Mouse (Mus musculus) myocyte (in vitro differentiated cells): ENCODE data around the gene Srgap2. TPM values are rescaled to one million over a fixed set of nuclear protein-coding genes. Genes with fewer than 3 reads are reported as not detected.

Experiments used
- H3K27me3 ChIP-seq: one replicate; pipeline ENCODE4 v1.6.1; 2011; ENCODE audit not compliant: control insufficient read depth, insufficient read depth, insufficient read length
- H3K36me3 ChIP-seq: one replicate; pipeline ENCODE4 v1.6.1; 2011; ENCODE audit not compliant: control insufficient read depth, insufficient read depth
- H3K4me2 ChIP-seq: one replicate; pipeline ENCODE4 v1.6.1; 2011; ENCODE audit warnings: low read depth, control low read depth
- H3K4me3 ChIP-seq: one replicate; pipeline ENCODE4 v1.5.1; 2011; ENCODE audit warnings: mild to moderate bottlenecking, control low read depth, moderate library complexity
- H3K79me2 ChIP-seq: one replicate; pipeline ENCODE4 v1.6.1; 2011; ENCODE audit not compliant: control insufficient read depth, insufficient read depth
- H3ac ChIP-seq: one replicate; pipeline ENCODE4 v1.6.1; 2011; ENCODE audit not compliant: control insufficient read depth, insufficient read length
- CEBPB ChIP-seq: IDR thresholded peaks from 2 replicates; pipeline ENCODE4 v1.6.1; 2011; ENCODE audit warnings: mild to moderate bottlenecking, moderate library complexity; ENCODE audit not compliant: poor library complexity, insufficient read depth, severe bottlenecking
- E2F4 ChIP-seq: IDR thresholded peaks from one replicate; pipeline ENCODE4 v1.6.1; 2011; ENCODE audit warnings: mild to moderate bottlenecking, control low read depth, moderate library complexity; ENCODE audit not compliant: insufficient read depth
- MAX ChIP-seq: IDR thresholded peaks from one replicate; pipeline ENCODE4 v1.6.1; 2011; ENCODE audit warnings: low read depth, mild to moderate bottlenecking, control low read depth
- MYOD1 ChIP-seq, 3 experiments: IDR thresholded peaks; one replicate each; pipeline ENCODE4 v1.6.1; 2011; ENCODE audit warnings: control low read depth in 2 of 3, low read depth in 2 of 3, mild to moderate bottlenecking in 2 of 3, moderate library complexity in 1 of 3; ENCODE audit not compliant: insufficient read length in 2 of 3, control insufficient read depth in 1 of 3
- MYOG ChIP-seq, 3 experiments: IDR thresholded peaks; one replicate each; pipeline ENCODE4 v1.6.1; 2011; ENCODE audit warnings: control low read depth in 2 of 3, low read depth in 2 of 3, mild to moderate bottlenecking in 2 of 3; ENCODE audit not compliant: insufficient read length in 2 of 3, control insufficient read depth in 1 of 3, insufficient read depth in 1 of 3
- POLR2A ChIP-seq: IDR thresholded peaks from one replicate; pipeline ENCODE4 v1.6.1; 2011; ENCODE audit warnings: low read depth, mild to moderate bottlenecking, control low read depth, moderate library complexity; ENCODE audit not compliant: insufficient read length
- POLR2AphosphoS2 ChIP-seq: IDR thresholded peaks from one replicate; pipeline ENCODE4 v1.6.1; 2011; ENCODE audit warnings: low read depth, control low read depth; ENCODE audit not compliant: insufficient read length
- REST ChIP-seq: IDR thresholded peaks from one replicate; pipeline ENCODE4 v1.6.1; 2011; ENCODE audit warnings: mild to moderate bottlenecking, control low read depth, moderate library complexity; ENCODE audit not compliant: insufficient read depth, insufficient read length
- SRF ChIP-seq: IDR thresholded peaks from one replicate; pipeline ENCODE4 v1.6.1; 2011; ENCODE audit warnings: low read depth; ENCODE audit not compliant: control insufficient read depth, insufficient read length
- TCF12 ChIP-seq: IDR thresholded peaks from one replicate; pipeline ENCODE4 v1.6.1; 2011; ENCODE audit warnings: mild to moderate bottlenecking, control low read depth; ENCODE audit not compliant: poor library complexity, insufficient read depth, severe bottlenecking
- TCF3 ChIP-seq: IDR thresholded peaks from one replicate; pipeline ENCODE4 v1.6.1; 2011; ENCODE audit warnings: low read depth, control low read depth; ENCODE audit not compliant: insufficient read length
- USF1 ChIP-seq: IDR thresholded peaks from one replicate; pipeline ENCODE4 v1.6.1; 2011; ENCODE audit warnings: low read depth, mild to moderate bottlenecking, control low read depth, moderate library complexity
- polyA plus RNA-seq: library from polyadenylated mRNA; unstranded; fragments of >200 nt; fragmentation: generic; extraction: Trizol; gene quantifications from one replicate; pipeline ENCODE4 v1.2.1, GENCODE M21; 2012; ENCODE audit warnings: missing spikeins

The Srgap2 gene
- polyA plus RNA-seq, 1 experiment: 19.1 TPM

- Histone ChIP-seq H3K4me3 (no peak overlapping the region), H3K79me2 (no peaks in the 10 kb centered on the region), H3ac (no peak overlapping the region), H3K4me2 (peak overlapping the region; percentile 57), H3K36me3 (no peaks in the 10 kb centered on the region), H3K27me3 (no peaks in the 10 kb centered on the region)
- TF ChIP-seq MYOG (IDR thresholded peaks at IDR 0.05; ENCODE audit: control insufficient read depth in 1 of 3, insufficient read depth in 1 of 3, insufficient read length in 2 of 3, low read depth in 2 of 3) (no peak), CEBPB (no peak)
Measured at GRCm38 (mm10) chr1:131378914-131379474, 148.2 kb downstream of the Srgap2 start.

- Histone ChIP-seq H3K36me3 (no peaks in the 10 kb centered on the region), H3K79me2 (no peaks in the 10 kb centered on the region), H3K4me3 (no peak overlapping the region), H3K4me2 (peak overlapping the region; percentile 57), H3K27me3 (no peaks in the 10 kb centered on the region), H3ac (no peak overlapping the region)
- TF ChIP-seq CEBPB: no peak
- no peak for TF ChIP-seq MYOG (IDR thresholded peaks at IDR 0.05; ENCODE audit: control insufficient read depth in 1 of 3, insufficient read depth in 1 of 3, insufficient read length in 2 of 3, low read depth in 2 of 3)
- no peak for TF ChIP-seq SRF
Measured at GRCm38 (mm10) chr1:131378081-131378913, 148.9 kb downstream of the Srgap2 start.

- H3K36me3 ChIP-seq: no peaks in the 10 kb centered on the region
- no peaks in the 10 kb centered on the region for H3K79me2 ChIP-seq
- no peak overlapping the region for H3K4me3 ChIP-seq
- H3K4me2 ChIP-seq: no peak overlapping the region
- TF ChIP-seq E2F4 (no peak), REST (no peak), MYOG (IDR thresholded peaks at IDR 0.05; ENCODE audit: control insufficient read depth in 1 of 3, insufficient read depth in 1 of 3, insufficient read length in 2 of 3, low read depth in 2 of 3) (no peak), POLR2AphosphoS2 (no peak), USF1 (no peak), MYOD1 (IDR thresholded peaks at IDR 0.05; ENCODE audit: control insufficient read depth in 1 of 3, insufficient read length in 2 of 3, low read depth in 2 of 3) (no peak), CEBPB (no peak), TCF12 (no peak), MAX (no peak), POLR2A (no peak), TCF3 (no peak), SRF (no peak)
- no peak overlapping the region for H3ac ChIP-seq
- no peaks in the 10 kb centered on the region for H3K27me3 ChIP-seq
Measured at GRCm38 (mm10) chr1:131365832-131366231, 161.3 kb downstream of the Srgap2 start.

- Histone ChIP-seq H3K4me2 (no peak overlapping the region), H3K79me2 (no peaks in the 10 kb centered on the region), H3ac (no peak overlapping the region), H3K27me3 (no peaks in the 10 kb centered on the region), H3K36me3 (no peaks in the 10 kb centered on the region), H3K4me3 (no peak overlapping the region)
- TF ChIP-seq MAX: no peak
- TF ChIP-seq SRF: no peak
- no peak for TF ChIP-seq REST
- no peak for TF ChIP-seq E2F4
- TF ChIP-seq MYOG (IDR thresholded peaks at IDR 0.05; ENCODE audit: control insufficient read depth in 1 of 3, insufficient read depth in 1 of 3, insufficient read length in 2 of 3, low read depth in 2 of 3): no peak
- no peak for TF ChIP-seq TCF12
- no peak for TF ChIP-seq USF1
- no peak for TF ChIP-seq POLR2AphosphoS2
- no peak for TF ChIP-seq TCF3
- no peak for TF ChIP-seq MYOD1 (IDR thresholded peaks at IDR 0.05; ENCODE audit: control insufficient read depth in 1 of 3, insufficient read length in 2 of 3, low read depth in 2 of 3)
Measured at GRCm38 (mm10) chr1:131364432-131364831, 162.7 kb downstream of the Srgap2 start.

GRCm38 (mm10) chr1:131363887-131364286, 163.3 kb downstream of the Srgap2 start:
- H3ac ChIP-seq: no peak overlapping the region
- no peaks in the 10 kb centered on the region for H3K27me3 ChIP-seq
- no peak for TF ChIP-seq MYOG (IDR thresholded peaks at IDR 0.05; ENCODE audit: control insufficient read depth in 1 of 3, insufficient read depth in 1 of 3, insufficient read length in 2 of 3, low read depth in 2 of 3)
- no peak for TF ChIP-seq E2F4
- TF ChIP-seq POLR2AphosphoS2: no peak
- TF ChIP-seq POLR2A: no peak
- TF ChIP-seq TCF12: no peak
- no peak for TF ChIP-seq CEBPB
- TF ChIP-seq SRF: no peak
- TF ChIP-seq USF1: no peak
- TF ChIP-seq TCF3: no peak
- TF ChIP-seq MYOD1 (IDR thresholded peaks at IDR 0.05; ENCODE audit: control insufficient read depth in 1 of 3, insufficient read length in 2 of 3, low read depth in 2 of 3): no peak
- TF ChIP-seq REST: no peak
- TF ChIP-seq MAX: no peak
- H3K36me3 ChIP-seq: no peaks in the 10 kb centered on the region
- no peaks in the 10 kb centered on the region for H3K79me2 ChIP-seq
- no peak overlapping the region for H3K4me3 ChIP-seq
- H3K4me2 ChIP-seq: no peak overlapping the region
